Mouse (Mus musculus) layer of hippocampus, postnatal 10 days (tissue): ENCODE measurements at regions not wholly inside any gene's neighbourhood (a gene's known extent, or its start where the extent isn't known, plus 50 kb on each side); places are given as distances from the start of the nearest gene placed in this dataset.
A peak's percentile ranks its signal among the peaks of the same experiment; 100 is the strongest.
"Not testable (repeated sequence)": the region's sequence is repeated elsewhere in the genome, so short reads cannot be mapped to it uniquely, and the experiment has no call there.

ENCODE experiments used
- DNase-seq, 2 experiments: peaks; one replicate each; pipeline ENCODE4 v3.0.0; 2021; ENCODE audit warnings: low spot score in 2 of 2

- no peak for DNase-seq
Measured at GRCm38 (mm10) chr10:19297669-19298068, 58.7 kb upstream of the Olig3 start.

GRCm38 (mm10) chr10:19295388-19296013, 60.8 kb upstream of the Olig3 start:
- no peak for DNase-seq

GRCm38 (mm10) chr10:19291474-19291873, 64.9 kb upstream of the Olig3 start:
- no peak for DNase-seq

DNA sequence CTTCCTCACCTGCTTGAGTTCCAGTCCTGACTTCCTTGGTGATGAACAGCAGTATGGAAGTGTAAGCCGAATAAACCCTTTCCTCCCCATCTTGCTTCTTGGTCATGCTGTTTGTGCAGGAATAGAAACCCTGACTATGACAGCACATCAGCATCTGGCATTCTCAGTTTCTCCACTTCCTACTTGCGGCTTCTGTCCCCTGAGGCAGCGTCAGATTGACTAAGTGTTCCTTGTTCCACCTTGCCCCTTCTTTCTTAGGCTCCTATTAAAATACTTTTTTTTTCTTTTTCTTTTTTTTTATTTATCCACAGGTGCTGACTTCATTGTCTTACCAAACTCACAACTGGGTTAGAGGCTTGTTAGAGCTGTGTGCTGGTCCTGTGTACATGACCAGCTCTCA, 65.3 kb upstream of the Olig3 start:
- not testable (repeated sequence) for DNase-seq

DNA sequence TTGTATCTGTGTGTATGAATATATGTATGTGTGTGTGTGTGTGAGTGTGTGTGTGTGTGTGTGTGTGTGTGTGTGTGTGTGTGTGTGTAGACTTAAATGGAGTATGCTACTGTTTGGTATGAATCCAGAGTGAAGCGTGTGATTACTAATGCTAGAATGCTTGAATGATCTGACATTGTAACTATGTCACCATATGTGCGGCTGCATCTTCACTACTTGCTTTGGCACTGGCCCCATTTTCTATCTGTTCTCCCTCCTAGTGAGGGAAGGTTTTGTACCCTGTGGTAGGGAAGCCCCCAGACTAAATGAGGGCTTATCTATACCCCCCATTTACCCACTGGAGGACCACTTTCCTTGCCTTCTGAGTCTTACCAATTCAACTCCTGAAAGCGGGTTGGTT, 74.2 kb upstream of the Olig3 start:
- DNase-seq: no peak

DNA sequence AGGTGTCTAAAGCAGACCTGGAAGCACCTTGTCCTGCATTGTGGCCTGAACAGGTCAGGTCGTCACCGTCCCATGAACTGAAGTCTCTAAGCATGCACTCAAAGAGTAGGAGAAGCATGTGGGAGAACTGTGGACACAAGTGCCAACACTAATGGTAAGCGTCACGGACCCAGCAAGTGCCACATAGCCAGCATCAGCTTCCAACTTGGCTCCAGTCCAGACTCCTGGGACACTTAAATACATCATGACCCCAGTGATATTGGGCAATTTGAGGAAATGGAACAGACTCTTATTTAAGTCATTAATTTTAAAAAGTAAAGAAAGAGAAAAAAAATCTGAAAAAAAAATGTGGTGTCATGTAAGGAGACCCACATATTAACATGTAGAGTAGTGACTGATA, 75.3 kb upstream of the Olig3 start:
- DNase-seq: no peak

- no peak for DNase-seq
Measured at GRCm38 (mm10) chr10:19278189-19278842, 78.0 kb upstream of the Olig3 start.

DNA sequence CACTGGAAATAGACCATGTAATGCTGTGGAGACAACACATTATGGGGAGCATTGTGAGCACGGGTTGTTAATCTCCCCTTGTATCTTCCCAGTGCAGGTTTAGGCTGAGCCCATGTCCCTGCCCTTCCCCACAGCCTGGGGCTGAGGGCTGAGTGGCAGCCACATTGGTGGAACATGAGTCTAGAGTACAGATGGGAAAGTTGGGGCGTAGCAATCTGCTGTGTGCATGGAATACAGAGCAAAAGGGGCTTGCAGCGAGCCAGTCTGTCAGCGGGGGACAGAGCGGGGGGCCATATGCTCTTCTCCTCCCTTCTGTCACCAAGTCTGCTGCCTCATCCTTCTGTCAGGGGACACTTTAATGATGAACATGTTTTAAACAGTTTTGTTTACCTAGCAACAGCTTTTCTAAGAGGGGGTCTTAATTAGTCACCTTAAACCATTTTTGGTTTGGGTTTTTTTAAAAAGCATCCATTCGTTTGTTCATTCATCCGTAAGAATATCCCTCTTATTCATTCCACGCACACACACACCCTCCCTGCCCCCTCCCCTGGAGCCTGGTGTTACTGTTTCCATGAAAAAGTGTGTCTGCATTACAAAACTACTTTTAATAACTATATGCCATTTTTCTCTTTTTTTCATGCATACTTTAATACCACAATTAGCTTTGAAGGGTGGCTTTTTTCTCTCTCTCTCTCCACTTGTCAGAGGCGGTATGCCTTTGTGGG, 79.1 kb upstream of the Olig3 start:
- DNase-seq: peak; percentile 65 to 74

DNA sequence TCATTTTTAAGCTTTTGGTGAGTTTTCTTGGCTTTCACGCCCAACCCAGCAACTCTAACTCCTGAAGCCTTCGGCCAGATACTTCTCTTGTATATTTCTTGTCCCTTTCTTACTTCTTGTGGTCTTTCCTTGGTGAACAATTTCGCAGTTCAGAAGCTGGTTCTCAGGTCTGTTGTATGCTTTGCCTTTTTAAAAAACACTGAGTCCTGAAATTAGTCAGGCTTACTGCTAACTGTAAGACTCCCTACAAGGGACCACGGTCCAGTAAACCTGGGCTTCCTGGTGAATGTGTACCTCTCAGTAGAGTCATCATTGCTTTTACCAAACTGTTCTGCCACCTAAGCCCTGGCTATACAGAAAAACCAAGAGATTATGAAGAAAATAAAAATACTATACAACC, 81.3 kb upstream of the Olig3 start:
- no peak for DNase-seq

DNA sequence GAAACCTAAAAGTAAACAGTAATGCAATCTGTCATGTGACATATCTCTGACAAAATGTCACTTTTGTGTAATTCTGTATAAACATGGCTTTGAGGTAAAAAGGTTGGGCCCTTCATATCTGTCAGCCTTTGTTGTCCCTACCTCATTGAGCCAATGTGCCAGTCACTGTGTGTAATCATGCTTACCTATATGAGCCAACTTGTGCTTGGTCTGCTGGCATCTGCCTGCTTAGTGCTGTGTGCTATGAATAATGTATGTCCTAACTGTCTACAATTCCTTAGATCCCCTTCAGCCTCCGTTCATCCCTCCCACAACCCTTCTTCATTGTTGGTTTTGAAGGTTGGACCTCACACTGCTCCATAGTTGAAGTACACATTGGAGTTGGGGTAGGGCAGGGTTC, 86.9 kb upstream of the Olig3 start:
- no peak for DNase-seq

- DNase-seq: no peak
Measured at GRCm38 (mm10) chr10:19268051-19268450, 88.3 kb upstream of the Olig3 start.

- DNase-seq: peak; percentile 22 to 52
Measured at GRCm38 (mm10) chr10:19240102-19240759, 116.1 kb upstream of the Olig3 start.

- DNase-seq: no peak
Measured at GRCm38 (mm10) chr10:19216240-19216639, 140.1 kb upstream of the Olig3 start.

- no peak for DNase-seq
Measured at GRCm38 (mm10) chr10:19209751-19210150, 146.6 kb upstream of the Olig3 start.

DNA sequence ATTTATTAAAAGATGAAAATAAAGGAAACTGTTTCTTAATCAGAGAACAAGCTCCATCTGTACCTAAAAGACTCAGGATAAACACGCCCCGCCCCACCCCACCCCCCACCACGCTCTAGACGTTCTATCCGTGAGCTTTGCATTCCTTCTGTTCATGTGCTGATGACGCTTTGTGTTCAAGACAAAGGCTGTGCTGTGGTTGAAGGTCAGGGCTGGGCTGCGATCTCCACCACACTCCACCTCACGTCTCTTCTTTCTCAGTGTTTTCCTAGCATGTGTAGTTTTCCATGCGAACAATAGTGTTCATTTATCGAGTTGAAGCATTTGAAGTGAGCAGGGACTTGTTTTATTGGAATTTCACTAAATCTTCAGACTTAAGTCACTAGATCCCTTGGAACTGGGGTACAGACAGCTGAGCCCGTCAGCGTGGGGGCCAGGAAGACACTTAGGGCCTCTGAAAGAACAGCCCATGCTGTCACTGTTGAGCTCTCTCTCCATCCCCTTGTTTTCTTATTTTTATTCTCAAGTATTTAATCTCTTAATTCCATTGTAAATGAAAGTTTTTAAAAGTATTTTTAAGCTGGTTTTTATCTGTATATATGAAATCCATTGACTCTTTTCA, 148.1 kb upstream of the Olig3 start:
- no peak for DNase-seq

DNA sequence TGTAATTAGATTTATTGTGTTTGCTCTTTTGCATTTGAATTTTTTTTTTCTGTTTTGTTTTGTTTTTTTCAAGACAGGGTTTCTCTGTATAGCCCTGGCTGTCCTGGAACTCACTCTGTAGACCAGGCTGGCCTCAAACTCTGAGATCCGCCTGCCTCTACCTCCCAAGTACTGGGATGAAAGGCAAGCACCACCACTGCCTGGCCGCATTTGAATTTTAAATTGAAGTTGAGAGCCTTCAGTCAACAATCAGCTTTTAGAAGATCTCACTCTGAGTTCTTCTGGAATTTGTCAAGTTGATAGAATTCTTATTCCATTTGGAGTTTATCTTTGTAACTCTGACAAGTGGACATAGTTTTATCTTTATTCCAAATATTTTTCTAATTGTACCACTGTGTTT, 148.8 kb upstream of the Olig3 start:
- no peak for DNase-seq

GRCm38 (mm10) chr10:19200311-19200710, 156.0 kb upstream of the Olig3 start:
- DNase-seq: no peak

- no peak for DNase-seq
Measured at GRCm38 (mm10) chr10:19195676-19196075, 160.7 kb upstream of the Olig3 start.

DNA sequence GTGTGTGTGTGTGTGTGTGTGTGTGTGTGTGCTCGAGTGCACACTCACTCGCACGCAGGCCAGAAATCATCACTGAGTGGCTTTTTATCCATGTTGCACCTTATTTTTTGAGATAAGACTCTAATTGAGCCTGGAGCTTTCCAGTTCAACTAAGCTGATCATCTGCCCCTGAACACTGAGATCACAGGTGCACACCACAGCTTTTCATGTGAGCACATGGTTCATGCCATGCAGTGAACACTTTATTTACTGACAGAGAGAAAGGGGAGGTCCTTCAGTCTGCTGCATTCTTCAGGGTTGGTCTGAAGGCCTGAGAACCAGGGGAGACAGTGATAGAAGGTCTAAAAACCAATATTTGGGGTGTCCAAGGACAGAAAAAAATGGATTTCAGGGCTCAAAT, 161.7 kb upstream of the Olig3 start:
- no peak for DNase-seq

DNA sequence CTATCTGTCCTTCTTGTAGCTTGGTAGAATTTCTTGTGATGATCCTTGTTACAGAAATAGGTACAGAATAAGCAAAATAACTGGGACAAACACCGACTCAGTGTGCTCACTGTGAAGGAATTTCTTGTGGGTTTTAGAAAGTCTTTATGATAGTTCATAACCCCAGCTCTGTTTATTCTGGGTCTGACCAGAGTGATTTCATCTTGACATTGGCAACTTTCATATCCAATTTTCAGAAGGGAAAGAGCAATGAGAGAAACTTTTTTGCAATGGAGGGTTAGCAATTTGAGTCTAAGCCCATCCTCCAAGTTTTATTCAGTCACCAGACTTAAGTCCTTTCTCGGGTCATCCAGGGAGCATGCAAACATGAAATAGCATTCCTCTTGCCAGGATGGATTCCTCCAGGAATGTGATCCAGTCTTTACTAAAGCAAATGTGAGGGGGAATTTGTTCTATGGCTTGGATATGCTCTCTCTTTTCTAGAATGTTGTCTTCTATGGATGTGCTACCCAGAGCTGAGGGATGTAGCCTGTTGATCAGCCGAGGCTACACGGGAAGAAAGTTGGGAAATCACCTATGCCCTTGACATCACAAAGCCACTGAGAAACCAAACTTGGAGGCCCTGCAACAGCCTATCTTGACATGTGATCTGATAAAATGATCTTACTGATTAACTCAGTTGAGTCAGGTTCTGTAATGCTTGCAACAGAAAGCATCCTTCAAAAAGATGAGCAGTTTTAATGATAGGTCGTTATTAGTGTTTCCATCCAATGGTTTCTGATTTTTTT, 163.2 kb upstream of the Olig3 start:
- DNase-seq: no peak

- no peak for DNase-seq
Measured at GRCm38 (mm10) chr10:19192221-19192620, 164.1 kb upstream of the Olig3 start.
